Mouse (Mus musculus): Measurements from ENCODE around the gene Lama4. TPM values are rescaled to one million over a fixed set of nuclear protein-coding genes. Genes with fewer than 3 reads are reported as not detected.

Gene Lama4
- total RNA-seq, 2 experiments from 2014 or later: 106 to 136 TPM

GRCm38 (mm10) chr10:39049581-39050294 lies 84.4 kb downstream of the Lama4 start:
- DNase-seq: peak; percentile 17

DNA sequence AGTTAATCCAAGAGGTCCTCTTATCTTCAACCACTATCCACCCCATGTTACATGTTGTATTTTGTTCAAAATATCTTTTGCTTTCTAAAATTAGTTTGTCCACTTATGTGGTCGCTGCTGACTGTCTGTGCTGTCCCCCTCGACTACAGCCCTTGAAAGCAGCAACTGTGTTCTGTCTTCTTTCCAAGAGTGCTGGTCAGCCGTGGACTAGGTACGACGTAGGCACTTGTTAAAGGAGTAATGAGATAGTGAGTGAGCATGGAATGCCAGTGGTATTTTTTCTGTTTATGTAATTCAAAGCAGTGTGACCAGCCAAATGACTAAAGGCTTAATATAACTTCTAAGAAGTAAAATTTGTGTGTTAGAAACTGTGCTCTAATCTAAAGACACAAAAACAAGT lies 90.7 kb downstream of the Lama4 start:
- DNase-seq: no peak

DNA sequence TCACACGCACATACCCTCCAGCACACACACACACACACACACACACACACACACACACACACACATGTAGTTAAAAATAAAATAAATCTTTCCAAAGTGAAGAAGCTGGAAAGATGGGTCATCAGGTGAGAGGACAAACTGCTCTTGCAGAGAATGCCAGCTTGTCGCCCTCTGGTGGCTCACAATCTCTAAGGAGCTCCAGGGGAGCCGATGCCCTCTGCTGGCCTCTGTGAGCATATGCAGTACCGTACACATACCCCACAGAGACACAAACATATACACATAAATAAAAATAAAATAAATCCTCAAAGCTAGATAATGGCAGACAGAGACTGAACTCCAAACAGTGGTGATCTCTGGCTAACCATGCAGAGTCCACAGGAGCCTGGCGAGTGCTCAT lies 99.4 kb downstream of the Lama4 start:
- DNase-seq: peak; percentile 44

DNA sequence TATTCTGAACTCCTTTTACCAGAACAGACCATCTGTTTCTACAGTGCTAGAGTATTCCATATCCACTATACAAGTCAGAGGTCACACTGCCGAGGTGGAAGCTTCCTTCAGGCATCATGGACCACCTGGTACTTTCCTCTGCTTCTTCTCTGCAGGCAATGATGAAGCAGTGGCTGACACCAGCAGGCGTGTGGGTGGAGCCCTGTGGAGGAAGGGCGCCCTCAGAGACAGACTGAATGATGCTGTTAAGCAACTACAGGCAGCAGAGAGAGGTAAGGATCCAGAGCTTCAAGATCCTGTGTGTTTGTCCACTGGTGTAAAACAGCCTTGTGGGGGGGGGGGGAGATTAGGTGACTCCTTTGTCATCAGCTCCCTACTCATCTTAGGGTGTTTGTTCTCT lies 100.1 kb downstream of the Lama4 start:
- no peak for DNase-seq

GRCm38 (mm10) chr10:39066061-39066460 lies 100.7 kb downstream of the Lama4 start:
- DNase-seq: no peak

- DNase-seq: peak; percentile 80
Measured at GRCm38 (mm10) chr10:39066962-39067361, 101.6 kb downstream of the Lama4 start.

DNA sequence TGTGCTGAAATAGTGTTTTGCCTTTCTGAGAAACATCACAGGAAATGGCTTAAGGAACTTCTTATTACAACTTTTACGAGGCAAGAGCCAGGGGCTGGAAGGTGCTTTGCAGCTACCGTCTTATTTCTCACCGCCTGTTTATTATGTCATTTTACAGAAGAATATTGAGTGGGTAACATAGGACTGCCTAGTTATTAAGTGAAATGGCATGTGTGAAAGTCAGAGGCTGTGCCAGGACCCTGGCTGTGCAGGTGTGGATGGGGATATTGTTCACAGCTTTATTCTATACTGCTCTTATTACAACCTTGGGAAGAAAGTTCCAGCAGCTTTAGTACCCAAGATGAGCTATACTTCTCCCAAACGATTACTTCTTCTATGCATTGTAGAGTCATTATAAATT lies 106.7 kb downstream of the Lama4 start:
- DNase-seq: no peak

DNA sequence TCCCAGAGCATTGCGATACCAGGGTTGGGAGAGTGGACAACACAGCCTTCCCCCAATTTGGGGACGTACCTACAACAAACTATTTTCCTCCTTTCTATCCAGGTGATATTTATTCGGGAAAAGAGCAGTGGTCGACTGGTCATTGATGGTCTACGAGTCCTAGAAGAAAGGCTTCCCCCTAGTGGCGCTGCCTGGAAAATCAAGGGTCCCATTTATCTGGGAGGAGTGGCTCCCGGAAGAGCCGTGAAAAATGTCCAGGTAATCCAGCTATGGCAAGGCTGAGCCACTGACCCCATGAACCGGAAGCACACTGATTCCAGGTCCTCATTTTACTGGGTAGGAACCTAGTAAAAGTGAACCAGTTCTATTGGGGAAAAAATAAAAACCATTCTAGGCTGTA lies 131.7 kb downstream of the Lama4 start:
- peak; percentile 50 for DNase-seq

DNA sequence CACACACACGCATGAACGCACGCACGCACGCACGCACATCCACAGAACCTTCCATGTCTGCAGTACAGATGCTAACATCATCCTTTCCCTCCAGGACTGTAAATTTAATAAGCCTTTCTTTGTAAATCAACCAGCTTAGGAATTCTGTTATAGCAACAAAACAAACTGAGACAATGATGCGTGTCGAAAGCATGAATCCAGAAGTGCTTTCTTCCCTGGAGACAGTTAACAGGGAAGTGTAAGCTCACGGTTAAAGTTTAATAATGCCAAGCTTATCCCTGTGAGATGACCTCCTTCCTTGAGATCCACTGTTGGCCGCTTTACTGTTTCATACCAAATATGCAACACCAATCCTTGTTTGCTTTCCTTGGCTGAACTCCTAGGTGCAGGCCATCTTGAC lies 133.4 kb downstream of the Lama4 start:
- DNase-seq: no peak

GRCm38 (mm10) chr10:39104803-39105449 lies 139.6 kb downstream of the Lama4 start:
- no peak for DNase-seq

GRCm38 (mm10) chr10:39106413-39106812 lies 141.1 kb downstream of the Lama4 start:
- no peak for DNase-seq

DNA sequence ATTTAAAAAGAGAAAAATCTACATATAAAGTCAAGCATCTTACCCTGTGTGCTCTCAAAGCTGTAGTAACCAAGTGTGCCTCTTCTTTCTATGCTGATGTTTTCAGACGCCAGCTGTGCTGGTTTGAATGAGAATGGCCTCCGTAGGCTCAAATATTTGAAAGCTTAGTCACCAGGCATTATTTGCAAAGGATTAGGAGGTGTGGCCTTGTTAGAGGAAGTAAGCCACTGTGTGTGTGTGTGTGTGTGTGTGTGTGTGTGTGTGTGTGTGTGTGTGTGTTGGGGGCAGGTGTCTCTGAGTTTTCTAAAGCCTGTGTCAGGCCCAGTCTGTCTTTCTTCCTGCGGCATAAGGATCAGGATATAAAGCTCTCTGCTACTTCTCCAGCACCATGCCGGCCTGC lies 141.6 kb downstream of the Lama4 start:
- DNase-seq: no peak

GRCm38 (mm10) chr10:39108837-39109488 lies 143.6 kb downstream of the Lama4 start:
- DNase-seq: no peak

- no peak for DNase-seq
Measured at GRCm38 (mm10) chr10:39109489-39109874, 144.2 kb downstream of the Lama4 start.

- no peak for DNase-seq
Measured at GRCm38 (mm10) chr10:39121412-39121811, 156.1 kb downstream of the Lama4 start.

- peak; percentile 92 for DNase-seq
Measured at GRCm38 (mm10) chr10:39133462-39134310, 168.4 kb downstream of the Lama4 start, which contains the start of the genes Fam229b and Tube1. Gene Fam229b (minus strand): TSS chr10:39133914. Gene Tube1 (plus strand): TSS chr10:39133976.

DNA sequence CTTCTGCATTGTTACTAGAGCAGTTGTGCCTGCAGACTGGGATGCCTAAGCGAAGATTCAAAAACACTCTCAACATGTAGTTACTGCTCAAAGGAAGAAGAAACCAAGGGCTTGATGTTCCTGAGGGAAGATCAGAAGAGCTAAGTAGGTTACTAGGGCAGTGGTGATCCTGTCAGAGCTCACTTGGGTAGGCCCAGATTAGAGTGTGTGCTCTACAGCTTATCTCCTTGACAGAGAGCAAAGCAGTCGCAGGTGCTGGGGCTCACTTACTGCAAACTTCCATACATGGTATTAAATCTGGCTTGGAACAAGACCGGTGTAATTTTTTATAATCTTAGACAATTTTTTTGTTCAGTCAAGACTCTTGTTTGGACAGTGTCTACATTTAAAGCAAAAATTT lies 172.5 kb downstream of the Lama4 start:
- no peak for DNase-seq

DNA sequence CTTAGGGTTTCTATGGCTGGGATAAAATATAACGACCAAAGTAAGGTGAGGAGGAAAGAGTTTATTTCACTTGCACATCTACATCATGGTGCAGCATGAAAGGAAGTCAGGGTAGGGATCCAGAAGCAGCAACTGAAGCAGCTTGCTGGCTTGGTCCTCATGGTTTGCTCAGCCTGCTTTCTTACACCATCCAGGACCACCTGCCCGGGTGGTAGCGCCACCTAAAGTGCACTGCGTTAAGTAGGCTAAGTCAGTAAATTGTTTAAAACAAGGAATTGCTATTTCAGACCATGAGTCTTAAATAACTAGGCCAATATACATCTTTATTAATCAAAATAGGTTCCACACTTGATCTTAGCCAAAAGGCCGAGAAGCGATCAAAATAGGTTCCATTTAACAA lies 173.4 kb downstream of the Lama4 start:
- no peak for DNase-seq

DNA sequence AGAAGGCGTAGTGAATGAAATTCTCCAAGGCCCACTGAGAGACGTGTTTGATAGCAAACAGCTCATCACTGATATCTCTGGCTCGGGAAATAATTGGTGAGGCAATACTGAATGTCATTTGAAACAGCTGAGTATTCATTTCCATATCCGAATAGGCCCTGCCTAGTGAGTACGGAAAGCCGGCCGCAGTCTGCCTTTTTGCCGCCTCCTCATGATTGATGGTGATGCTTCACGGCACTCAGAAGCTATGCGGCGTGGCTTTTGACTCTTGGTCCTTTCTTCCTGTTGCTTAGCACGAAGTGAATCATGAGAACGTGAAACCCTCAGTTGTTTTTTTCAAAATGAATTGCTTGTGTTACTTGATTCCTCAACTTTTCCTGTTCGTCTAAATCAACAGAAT lies 175.5 kb downstream of the Lama4 start:
- no peak for DNase-seq

- DNase-seq: no peak
Measured at GRCm38 (mm10) chr10:39141401-39141800, 176.1 kb downstream of the Lama4 start.

GRCm38 (mm10) chr10:39142216-39142615 lies 176.9 kb downstream of the Lama4 start:
- no peak for DNase-seq

DNA sequence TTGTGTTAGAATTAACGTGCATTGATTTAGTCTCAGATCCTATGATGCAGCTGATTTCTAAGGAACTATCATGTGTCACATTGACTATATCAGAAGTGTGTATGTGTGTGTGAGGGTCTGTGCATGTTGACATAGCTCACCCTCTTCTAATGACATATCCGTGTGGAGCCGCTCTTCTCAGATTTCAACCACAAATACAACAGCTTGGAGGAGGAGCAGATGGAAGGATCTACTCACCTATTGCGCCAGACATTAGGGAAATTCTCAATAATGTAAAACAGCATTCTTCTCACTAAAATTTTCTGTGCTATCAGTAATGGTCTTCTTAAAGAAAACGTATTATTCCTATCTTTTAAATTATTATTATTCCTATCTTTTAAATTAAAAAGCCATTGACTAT lies 191.4 kb downstream of the Lama4 start:
- no peak for DNase-seq

- DNase-seq: no peak
Measured at GRCm38 (mm10) chr10:39157321-39157720, 192.0 kb downstream of the Lama4 start.

Data from adrenal gland, postnatal 10 days (tissue).